Mouse (Mus musculus): ENCODE measurements at regions not wholly inside any gene's neighbourhood (a gene's known extent, or its start where the extent isn't known, plus 50 kb on each side); places are given as distances from the start of the nearest gene placed in this dataset.

- TF ChIP-seq CTCF (IDR thresholded peaks at IDR 0.05; ENCODE audit: insufficient read depth, low read length) (no peak), POLR2A (IDR thresholded peaks at IDR 0.05; ENCODE audit: borderline replicate concordance, extremely low read depth, low read depth, low read length) (no peak)
These were observed 327.4 kb downstream of the Zpld1 start for GRCm38 (mm10) chr16:54970356-54970755.
